Mouse (Mus musculus): ENCODE data around the gene Ccl7. TPM values are rescaled to one million over a fixed set of nuclear protein-coding genes. Genes with fewer than 3 reads are reported as not detected.
A peak's percentile ranks its signal among the peaks of the same experiment; 100 is the strongest.

The Ccl7 gene
- total and polyA plus RNA-seq, 2 experiments from 2014 or later, result 0.53 to 2.8 TPM

- Histone ChIP-seq H3K9ac (replicated peaks; ENCODE audit: low read depth, low read length) (no peak overlapping the region), H3K4me3 (ENCODE audit: low read depth, low read length) (no peak overlapping the region), H3K9me3 (replicated peaks; ENCODE audit: control insufficient read depth, low read length) (no peaks in the 10 kb centered on the region), H3K27me3 (ENCODE audit: control insufficient read depth, insufficient read depth, low read length) (no peaks in the 10 kb centered on the region), H3K36me3 (replicated peaks; ENCODE audit: control insufficient read depth, insufficient read depth, low read length) (no peaks in the 10 kb centered on the region), H3K4me1 (ENCODE audit: control insufficient read depth, insufficient read depth) (no peaks in the 10 kb centered on the region; the same call in 1 of the 2 replicates), H3K27ac (ENCODE audit: low read depth) (no peak overlapping the region), H3K4me2 (ENCODE audit: low read depth, low read length) (no peak overlapping the region)
- 58% methylated on average over 2 of the region's 2 CpGs for WGBS
- ATAC-seq (ENCODE audit: insufficient read depth, low read depth) (no peak), DNase-seq (ENCODE audit: low spot score) (no peak)
- no peak for TF ChIP-seq EP300 (IDR thresholded peaks at IDR 0.05; ENCODE audit: low read depth)
- TF ChIP-seq CTCF (IDR thresholded peaks at IDR 0.05; ENCODE audit: low read depth), result no peak
Observed at GRCm38 (mm10) chr11:82004810-82005209, 40.7 kb upstream of the Ccl7 start.

- no peak overlapping the region for H3K9ac ChIP-seq (replicated peaks; ENCODE audit: low read depth, low read length)
- 30% methylated on average over 12 of the region's 12 CpGs for WGBS
- H3K27ac ChIP-seq (ENCODE audit: low read depth), result peak overlapping the region; percentile 58
- no peaks in the 10 kb centered on the region; the same call in 1 of the 2 replicates for H3K4me1 ChIP-seq (ENCODE audit: control insufficient read depth, insufficient read depth)
- TF ChIP-seq CTCF (IDR thresholded peaks at IDR 0.05; ENCODE audit: low read depth) (no peak), EP300 (IDR thresholded peaks at IDR 0.05; ENCODE audit: low read depth) (no peak)
- H3K4me3 ChIP-seq (ENCODE audit: low read depth, low read length), result no peak overlapping the region
- H3K36me3 ChIP-seq (replicated peaks; ENCODE audit: control insufficient read depth, insufficient read depth, low read length), result no peaks in the 10 kb centered on the region
- H3K4me2 ChIP-seq (ENCODE audit: low read depth, low read length), result no peak overlapping the region
- no peaks in the 10 kb centered on the region for H3K27me3 ChIP-seq (ENCODE audit: control insufficient read depth, insufficient read depth, low read length)
- peak; percentile 73 for ATAC-seq (ENCODE audit: insufficient read depth, low read depth)
- no peaks in the 10 kb centered on the region for H3K9me3 ChIP-seq (replicated peaks; ENCODE audit: control insufficient read depth, low read length)
- DNase-seq (ENCODE audit: low spot score), result peak; percentile 82
Observed at GRCm38 (mm10) chr11:82006796-82007423, 38.6 kb upstream of the Ccl7 start.

- no peak overlapping the region for H3K4me3 ChIP-seq (ENCODE audit: low read depth, low read length)
- H3K36me3 ChIP-seq (replicated peaks; ENCODE audit: control insufficient read depth, insufficient read depth, low read length), result no peaks in the 10 kb centered on the region
- H3K4me1 ChIP-seq (ENCODE audit: control insufficient read depth, insufficient read depth), result no peaks in the 10 kb centered on the region; the same call in 1 of the 2 replicates
- no peak for TF ChIP-seq EP300 (IDR thresholded peaks at IDR 0.05; ENCODE audit: low read depth)
- TF ChIP-seq CTCF (IDR thresholded peaks at IDR 0.05; ENCODE audit: low read depth), result no peak
- no peaks in the 10 kb centered on the region for H3K9me3 ChIP-seq (replicated peaks; ENCODE audit: control insufficient read depth, low read length)
- no peaks in the 10 kb centered on the region for H3K27me3 ChIP-seq (ENCODE audit: control insufficient read depth, insufficient read depth, low read length)
- ATAC-seq (ENCODE audit: insufficient read depth, low read depth) (no peak), DNase-seq (ENCODE audit: low spot score) (no peak)
- no peak overlapping the region for H3K9ac ChIP-seq (replicated peaks; ENCODE audit: low read depth, low read length)
- 79% methylated on average over 3 of the region's 3 CpGs for WGBS
- H3K27ac ChIP-seq (ENCODE audit: low read depth), result no peak overlapping the region
- H3K4me2 ChIP-seq (ENCODE audit: low read depth, low read length), result no peak overlapping the region
Observed at GRCm38 (mm10) chr11:82010115-82010514, 35.4 kb upstream of the Ccl7 start.

GRCm38 (mm10) chr11:82011411-82012193 lies 33.9 kb upstream of the Ccl7 start:
- Histone ChIP-seq H3K27me3 (ENCODE audit: control insufficient read depth, insufficient read depth, low read length) (no peaks in the 10 kb centered on the region), H3K9me3 (replicated peaks; ENCODE audit: control insufficient read depth, low read length) (no peaks in the 10 kb centered on the region), H3K27ac (ENCODE audit: low read depth) (no peak overlapping the region), H3K9ac (replicated peaks; ENCODE audit: low read depth, low read length) (no peak overlapping the region), H3K4me2 (ENCODE audit: low read depth, low read length) (no peak overlapping the region), H3K4me1 (ENCODE audit: control insufficient read depth, insufficient read depth) (no peaks in the 10 kb centered on the region; the same call in 1 of the 2 replicates), H3K4me3 (ENCODE audit: low read depth, low read length) (no peak overlapping the region), H3K36me3 (replicated peaks; ENCODE audit: control insufficient read depth, insufficient read depth, low read length) (no peaks in the 10 kb centered on the region)
- DNase-seq (ENCODE audit: low spot score), result peak; percentile 69
- WGBS, result 39% methylated on average over 8 of the region's 8 CpGs
- no peak for TF ChIP-seq EP300 (IDR thresholded peaks at IDR 0.05; ENCODE audit: low read depth)
- no peak for TF ChIP-seq CTCF (IDR thresholded peaks at IDR 0.05; ENCODE audit: low read depth)
- peak; percentile 30 for ATAC-seq (ENCODE audit: insufficient read depth, low read depth)

GRCm38 (mm10) chr11:82013756-82014155 lies 31.8 kb upstream of the Ccl7 start:
- no peak for TF ChIP-seq EP300 (IDR thresholded peaks at IDR 0.05; ENCODE audit: low read depth)
- TF ChIP-seq CTCF (IDR thresholded peaks at IDR 0.05; ENCODE audit: low read depth), result no peak
- Histone ChIP-seq H3K36me3 (replicated peaks; ENCODE audit: control insufficient read depth, insufficient read depth, low read length) (no peaks in the 10 kb centered on the region), H3K9ac (replicated peaks; ENCODE audit: low read depth, low read length) (no peak overlapping the region), H3K4me2 (ENCODE audit: low read depth, low read length) (no peak overlapping the region), H3K4me1 (ENCODE audit: control insufficient read depth, insufficient read depth) (no peaks in the 10 kb centered on the region), H3K9me3 (replicated peaks; ENCODE audit: control insufficient read depth, low read length) (no peaks in the 10 kb centered on the region), H3K27me3 (ENCODE audit: control insufficient read depth, insufficient read depth, low read length) (no peaks in the 10 kb centered on the region), H3K4me3 (ENCODE audit: low read depth, low read length) (no peak overlapping the region), H3K27ac (ENCODE audit: low read depth) (no peak overlapping the region)
- WGBS, result 62% methylated on average over 1 of the region's 1 CpGs
- DNase-seq (ENCODE audit: low spot score), result no peak
- ATAC-seq (ENCODE audit: insufficient read depth, low read depth), result no peak

All from heart, postnatal 0 days (tissue).